Mouse (Mus musculus) activated CD4-positive, CD25-positive, alpha-beta regulatory T cell, adult 9 weeks (primary cell): ENCODE measurements around the gene Stat4. TPM values are rescaled to one million over a fixed set of nuclear protein-coding genes. Genes with fewer than 3 reads are reported as not detected.

Source experiments
- polyA plus RNA-seq: library from polyadenylated mRNA; unstranded; fragments of 100-300 nt; shearing (Covaris generic); gene quantifications from one replicate; pipeline ENCODE4 v1.2.1, GENCODE M21; 2017

The Stat4 gene
- 216 TPM for polyA plus RNA-seq

DNA sequence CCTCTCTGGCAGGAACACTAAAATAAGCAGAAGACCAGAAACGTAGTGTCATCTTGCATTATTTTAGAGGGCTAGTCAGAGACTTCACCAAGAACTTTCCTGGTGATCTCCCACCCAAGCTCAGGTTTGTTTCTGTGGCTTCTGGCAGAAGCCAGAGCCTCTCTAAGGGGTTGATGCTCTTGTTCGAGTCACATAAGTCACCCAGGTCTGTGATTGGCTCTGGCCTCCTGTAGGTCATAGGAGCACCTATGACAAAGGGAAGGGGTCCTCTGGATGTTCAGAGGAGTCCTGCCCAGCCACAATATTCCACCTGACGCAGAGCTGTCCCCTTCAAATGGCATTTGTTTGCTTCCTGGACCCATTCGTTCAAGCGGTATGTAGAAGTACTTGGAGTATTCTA is at the start of gene Stat4:
Stat4 (plus strand) TSS at position 301 of the 400 bp plus-strand sequence.

DNA sequence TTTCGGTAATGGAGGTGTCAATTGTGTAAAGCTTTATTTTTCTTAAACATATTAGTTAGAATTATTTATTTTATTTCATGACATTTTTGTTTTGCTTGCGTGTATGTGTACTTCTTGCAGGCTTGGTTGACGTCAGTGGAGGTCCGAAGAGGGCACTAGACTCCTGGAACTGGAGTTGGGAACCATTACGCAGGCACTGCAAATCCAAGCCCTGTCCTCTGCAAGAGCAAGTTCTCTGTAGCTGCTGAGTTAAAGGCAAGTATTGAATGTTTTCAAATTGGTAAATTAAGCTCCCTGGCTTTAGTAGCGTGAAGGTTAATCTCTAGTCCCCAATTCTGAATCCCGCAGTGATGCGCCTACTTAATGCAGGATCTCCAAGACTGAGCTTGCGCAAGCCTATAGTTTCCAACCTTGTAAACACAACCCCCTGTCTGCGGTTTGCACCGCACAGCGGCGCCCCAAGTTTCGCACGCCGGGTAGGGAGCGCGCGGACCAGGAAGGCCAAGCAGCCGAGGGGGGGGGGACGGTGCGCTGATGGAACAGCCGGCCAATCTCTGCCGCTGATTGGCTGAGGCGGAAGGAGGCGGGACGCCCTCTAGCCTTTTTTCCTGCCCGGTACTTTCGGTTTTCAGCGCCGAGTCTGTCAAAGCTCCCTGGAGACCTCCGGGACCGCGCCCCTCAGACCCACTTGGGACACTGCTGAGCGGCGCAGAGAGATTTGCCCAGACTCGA is 132.1 kb downstream of the Stat4 start, which contains the start of gene Stat1:
Stat1 (plus strand) TSS at position 581 of the 732 bp plus-strand sequence.

Other genes with a start within 250 kb of the Stat4 start
- 0.65 TPM for gene Myo1b, start 71.1 kb upstream of the Stat4 start, polyA plus RNA-seq
- 1,374 TPM for gene Stat1, start 132.3 kb downstream of the Stat4 start, polyA plus RNA-seq
- 23.8 TPM for gene Gls, start 246.1 kb downstream of the Stat4 start, polyA plus RNA-seq